Mouse (Mus musculus) spleen, adult 2 months (tissue): ENCODE data around the gene Osbpl2.

ENCODE experiments used
- CTCF ChIP-seq: fragments of 200-500 bp; IDR thresholded peaks from 2 replicates; pipeline ENCODE4 v1.5.1; 2011; ENCODE audit warnings: mild to moderate bottlenecking, inconsistent platforms; ENCODE audit not compliant: insufficient read depth, insufficient read length, insufficient replicate concordance; ENCODE audit errors: extremely low read depth
- POLR2A ChIP-seq: fragments of 200-500 bp; IDR thresholded peaks from 2 replicates; pipeline ENCODE4 v1.6.1; 2011; ENCODE audit warnings: low read depth, low read length, inconsistent platforms

DNA sequence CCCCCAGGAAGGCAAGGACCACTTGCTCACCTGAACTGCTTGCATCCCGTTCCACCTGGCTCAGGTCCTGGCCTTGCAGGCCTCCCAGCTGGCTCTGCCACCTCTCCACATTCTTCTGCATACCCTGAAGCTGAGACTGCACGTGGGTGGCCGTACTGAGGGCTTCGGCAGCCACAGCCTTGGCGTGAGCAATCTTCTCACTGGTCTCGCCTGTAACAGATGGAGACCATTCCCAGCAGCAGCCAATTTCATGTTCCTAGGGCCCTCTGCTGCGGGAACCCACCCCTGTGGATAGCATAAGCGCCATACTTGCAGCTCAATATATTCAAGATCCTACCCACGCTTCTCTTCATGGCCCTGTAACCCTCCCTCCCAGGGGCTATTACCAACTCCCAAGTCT is 62.4 kb downstream of the Osbpl2 start:
- TF ChIP-seq CTCF = no peak
- TF ChIP-seq POLR2A = no peak
